Mouse (Mus musculus) MEL (cell line): ENCODE data around the gene Epha2.

Experiments used
- CTCF ChIP-seq, 3 experiments: IDR thresholded peaks in 2 of 3; conservative IDR thresholded peaks in 1 of 3; 2 replicates each; pipeline ENCODE4 v1.5.1; 2011 to 2012; ENCODE audit warnings: low read length in 3 of 3, low read depth in 2 of 3, mild to moderate bottlenecking in 2 of 3, improper control_type of control experiment in 1 of 3, inconsistent platforms in 1 of 3, mixed read lengths in 1 of 3, moderate library complexity in 1 of 3; ENCODE audit not compliant: control insufficient read depth in 1 of 3, insufficient read depth in 1 of 3, poor library complexity in 1 of 3, severe bottlenecking in 1 of 3
- GABPA ChIP-seq: IDR thresholded peaks from 2 replicates; pipeline ENCODE4 v1.6.1; 2012; ENCODE audit warnings: low read depth, mild to moderate bottlenecking, inconsistent platforms, low read length, improper control_type of control experiment, moderate library complexity
- MAX ChIP-seq: IDR thresholded peaks from 2 replicates; pipeline ENCODE4 v1.6.1; 2011; ENCODE audit warnings: low read length, improper control_type of control experiment
- MXI1 ChIP-seq: IDR thresholded peaks from 2 replicates; pipeline ENCODE4 v1.6.1; 2011; ENCODE audit warnings: mild to moderate bottlenecking, low read depth, low read length, improper control_type of control experiment
- POLR2A ChIP-seq, 2 experiments: IDR thresholded peaks; 2 replicates each; pipeline ENCODE4 v1.6.1; 2011 to 2012; ENCODE audit warnings: low read length in 2 of 2, mild to moderate bottlenecking in 2 of 2, control low read depth in 1 of 2, improper control_type of control experiment in 1 of 2, low read depth in 1 of 2, moderate library complexity in 1 of 2; ENCODE audit not compliant: control insufficient read depth in 1 of 2, insufficient read depth in 1 of 2, poor library complexity in 1 of 2
- ZMIZ1 ChIP-seq: IDR thresholded peaks from 2 replicates; pipeline ENCODE4 v1.6.1; 2012; ENCODE audit warnings: low read depth, mild to moderate bottlenecking, inconsistent platforms, low read length, improper control_type of control experiment, moderate library complexity

GRCm38 (mm10) chr4:141325636-141326035 is 24.6 kb downstream of the Epha2 start:
- TF ChIP-seq POLR2A (IDR thresholded peaks at IDR 0.05; ENCODE audit: control insufficient read depth in 1 of 2, insufficient read depth in 1 of 2, low read depth in 1 of 2, low read length in 2 of 2, poor library complexity in 1 of 2), result no peak
- TF ChIP-seq CTCF (IDR thresholded peaks at IDR 0.05 in 2 of 3, conservative IDR thresholded peaks at IDR 0.05 in 1 of 3; ENCODE audit: control insufficient read depth in 1 of 3, insufficient read depth in 1 of 3, low read depth in 2 of 3, low read length in 3 of 3, poor library complexity in 1 of 3, severe bottlenecking in 1 of 3), result no peak
- TF ChIP-seq ZMIZ1, result no peak
- TF ChIP-seq MAX, result no peak
- no peak for TF ChIP-seq MXI1
- no peak for TF ChIP-seq GABPA
